Mouse (Mus musculus) bone marrow macrophage, adult 2 months (primary cell): ENCODE data around the gene Pbx3.

Source experiments
- CTCF ChIP-seq: IDR thresholded peaks from 2 replicates; pipeline ENCODE4 v1.5.1; 2012; ENCODE audit warnings: low read depth, mild to moderate bottlenecking, low read length, moderate library complexity
- POLR2A ChIP-seq: IDR thresholded peaks from 2 replicates; pipeline ENCODE4 v1.6.1; 2012; ENCODE audit warnings: mild to moderate bottlenecking, low read depth, low read length, borderline replicate concordance

DNA sequence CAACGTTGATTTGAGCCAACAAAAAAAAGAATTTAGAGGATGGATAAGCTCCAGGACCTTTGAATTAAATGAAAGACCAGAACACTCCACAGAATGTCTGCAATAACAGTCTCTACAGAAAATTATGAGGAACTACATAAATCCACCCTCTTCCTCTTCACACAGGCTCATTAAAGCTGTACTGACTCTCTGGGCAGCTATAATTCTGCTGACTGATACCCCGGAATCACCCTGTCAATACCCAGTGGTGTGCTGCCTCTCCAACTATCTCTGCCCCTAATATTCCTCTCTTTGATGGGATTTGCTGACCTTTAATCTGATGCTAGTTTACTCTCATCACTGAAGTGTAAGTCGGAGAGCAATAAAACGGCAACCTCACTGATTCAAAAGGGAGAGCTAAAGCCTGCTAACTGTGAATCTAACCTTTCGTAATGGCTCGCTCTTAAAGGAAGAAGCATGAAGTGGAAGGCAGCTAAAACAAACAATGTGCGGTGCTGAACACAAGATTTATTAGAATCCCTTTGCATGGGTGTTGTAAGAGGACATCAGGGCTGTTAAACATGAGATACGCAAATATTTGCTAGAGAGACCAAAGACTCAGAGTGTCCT is 137.4 kb downstream of the Pbx3 start:
- TF ChIP-seq CTCF, result no peak
- TF ChIP-seq POLR2A, result no peak
